Mouse (Mus musculus) forebrain, embryonic 16.5 days (tissue): ENCODE measurements at regions not wholly inside any gene's neighbourhood (a gene's known extent, or its start where the extent isn't known, plus 50 kb on each side); places are given as distances from the start of the nearest gene placed in this dataset.
A peak's percentile ranks its signal among the peaks of the same experiment; 100 is the strongest.

Experiments used
- ATAC-seq: fragments of 200-750 bp; cut with Nextera tagmentation; 2 replicates; pipeline ENCODE4 v1.8.0; 2017; ENCODE audit warnings: mild to moderate bottlenecking, moderate library complexity
- H3K27ac ChIP-seq: fragments of 300-500 bp; sonication (generic); 2 replicates; pipeline ENCODE4 v1.5.1; 2014; ENCODE audit warnings: low read length, control low read depth
- H3K27me3 ChIP-seq: fragments of 300-500 bp; sonication (generic); replicated peaks from 2 replicates; pipeline ENCODE4 v1.6.1; 2014; ENCODE audit warnings: low read length; ENCODE audit not compliant: control insufficient read depth, insufficient read depth
- H3K36me3 ChIP-seq: fragments of 300-500 bp; sonication (generic); 2 replicates; pipeline ENCODE4 v1.6.1; 2014; ENCODE audit not compliant: control insufficient read depth, insufficient read depth
- H3K4me1 ChIP-seq: fragments of 300-500 bp; sonication (generic); replicated peaks from 2 replicates; pipeline ENCODE4 v1.6.1; 2014; ENCODE audit warnings: low read length; ENCODE audit not compliant: control insufficient read depth, insufficient read depth
- H3K4me2 ChIP-seq: fragments of 300-500 bp; sonication (generic); 2 replicates; pipeline ENCODE4 v1.6.1; 2014; ENCODE audit warnings: mild to moderate bottlenecking, low read length, control low read depth
- H3K4me3 ChIP-seq: fragments of 300-500 bp; sonication (generic); replicated peaks from 2 replicates; pipeline ENCODE4 v1.5.1; 2014; ENCODE audit warnings: mild to moderate bottlenecking, low read length, control low read depth
- H3K9ac ChIP-seq: fragments of 300-500 bp; sonication (generic); replicated peaks from 2 replicates; pipeline ENCODE4 v1.6.1; 2014; ENCODE audit warnings: low read depth, low read length, control low read depth
- H3K9me3 ChIP-seq: fragments of 300-500 bp; sonication (generic); 2 replicates; pipeline ENCODE4 v1.6.1; 2016; ENCODE audit warnings: low read length; ENCODE audit not compliant: control insufficient read depth
- WGBS: fragments of 180-500 bp; shearing (Covaris S2); extraction: QIAGEN DNeasy Blood & Tissue Kit; methylation state at CpG from one replicate; pipeline ENCODE4 v1.1.7; 2014; 5-methylcytosine and 5-hydroxymethylcytosine counted together

- 77% methylated on average over 6 of the region's 6 CpGs for WGBS
- H3K9me3 ChIP-seq, result no peaks in the 10 kb centered on the region
These were observed 630.9 kb upstream of the Lcorl start for GRCm38 (mm10) chr5:46488140-46488942.

GRCm38 (mm10) chr5:46486740-46487326 is 629.4 kb upstream of the Lcorl start:
- Histone ChIP-seq H3K9ac (no peak overlapping the region), H3K4me1 (no peaks in the 10 kb centered on the region), H3K27ac (no peak overlapping the region), H3K36me3 (no peaks in the 10 kb centered on the region), H3K4me2 (no peak overlapping the region), H3K27me3 (no peaks in the 10 kb centered on the region), H3K9me3 (no peaks in the 10 kb centered on the region), H3K4me3 (no peak overlapping the region)
- ATAC-seq, result no peak
- WGBS, result 100% methylated on average over 1 of the region's 1 CpGs

More at GRCm38 (mm10) chr5:46488140-46488942, 630.9 kb upstream of the Lcorl start:
- ATAC-seq, result no peak
- no peaks in the 10 kb centered on the region for H3K27me3 ChIP-seq
- no peak overlapping the region for H3K27ac ChIP-seq
- no peaks in the 10 kb centered on the region for H3K36me3 ChIP-seq
- H3K4me1 ChIP-seq, result no peaks in the 10 kb centered on the region
- no peak overlapping the region for H3K4me2 ChIP-seq
- H3K9ac ChIP-seq, result no peak overlapping the region
- no peak overlapping the region for H3K4me3 ChIP-seq

DNA sequence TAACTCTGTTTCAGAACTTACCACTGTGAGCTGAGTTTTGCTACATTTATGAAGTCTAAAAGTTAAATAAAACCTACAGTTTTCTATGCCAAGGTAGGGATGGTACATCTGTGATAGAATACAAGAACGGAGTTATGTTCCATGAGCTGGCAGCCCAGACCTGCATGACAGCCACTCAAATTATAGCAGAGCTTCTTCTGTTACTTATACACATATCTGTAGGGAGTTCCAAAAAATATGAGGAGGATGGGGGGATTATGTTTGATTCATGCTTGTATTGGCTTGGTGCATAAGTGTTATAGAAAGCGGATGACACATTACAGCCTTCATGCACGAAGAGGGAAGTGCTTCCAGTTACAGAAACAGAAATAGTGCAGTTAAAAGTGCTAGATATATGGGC is 598.9 kb upstream of the Lcorl start:
- H3K36me3 ChIP-seq, result no peaks in the 10 kb centered on the region
- H3K4me1 ChIP-seq, result no peaks in the 10 kb centered on the region
- H3K9me3 ChIP-seq, result no peaks in the 10 kb centered on the region
- WGBS, result 84% methylated on average over 3 of the region's 3 CpGs
- H3K27ac ChIP-seq, result no peak overlapping the region
- peak; percentile 84 for ATAC-seq
- no peak overlapping the region for H3K9ac ChIP-seq
- H3K4me2 ChIP-seq, result no peak overlapping the region
- no peak overlapping the region for H3K4me3 ChIP-seq
- no peaks in the 10 kb centered on the region for H3K27me3 ChIP-seq

GRCm38 (mm10) chr5:46448274-46448673 is 590.9 kb upstream of the Lcorl start:
- peak; percentile 75 for ATAC-seq
- H3K27me3 ChIP-seq, result no peaks in the 10 kb centered on the region
- H3K4me2 ChIP-seq, result no peak overlapping the region
- 32% methylated on average over 4 of the region's 4 CpGs for WGBS
- H3K9me3 ChIP-seq, result no peaks in the 10 kb centered on the region
- no peak overlapping the region for H3K9ac ChIP-seq
- H3K4me1 ChIP-seq, result peaks cover 19% of the 10 kb centered on the region
- no peak overlapping the region for H3K4me3 ChIP-seq
- H3K27ac ChIP-seq, result no peak overlapping the region
- no peaks in the 10 kb centered on the region for H3K36me3 ChIP-seq

DNA sequence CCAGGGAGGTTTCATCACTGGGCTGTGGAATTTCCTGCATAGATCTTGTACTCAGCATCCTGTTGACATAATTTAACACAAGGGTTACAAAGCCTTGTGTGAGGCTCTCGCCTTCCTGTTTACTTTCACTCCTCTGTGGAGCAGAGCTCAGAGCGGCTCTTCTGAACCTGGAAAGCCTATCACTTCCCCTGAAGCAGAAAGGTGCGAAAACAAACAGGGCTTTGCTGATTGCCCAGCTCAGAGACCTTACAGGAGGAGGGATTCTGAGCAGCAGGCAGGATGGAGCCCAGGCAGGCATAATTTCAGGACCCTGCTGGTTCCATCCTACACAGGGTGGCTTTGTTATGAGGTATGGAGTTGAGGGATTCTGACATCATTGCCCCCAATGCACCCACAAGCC is 588.4 kb upstream of the Lcorl start:
- no peak overlapping the region for H3K4me3 ChIP-seq
- no peaks in the 10 kb centered on the region for H3K36me3 ChIP-seq
- WGBS, result 38% methylated on average over 3 of the region's 3 CpGs
- H3K27ac ChIP-seq, result no peak overlapping the region
- peaks cover 19% of the 10 kb centered on the region for H3K4me1 ChIP-seq
- no peak overlapping the region for H3K4me2 ChIP-seq
- ATAC-seq, result peak; percentile 26; the same call in 1 of the 2 replicates
- H3K27me3 ChIP-seq, result no peaks in the 10 kb centered on the region
- H3K9me3 ChIP-seq, result no peaks in the 10 kb centered on the region
- no peak overlapping the region for H3K9ac ChIP-seq

GRCm38 (mm10) chr5:46445122-46445521 is 587.7 kb upstream of the Lcorl start:
- no peak overlapping the region for H3K9ac ChIP-seq
- H3K4me1 ChIP-seq, result peaks cover 19% of the 10 kb centered on the region
- no peaks in the 10 kb centered on the region for H3K36me3 ChIP-seq
- no peak for ATAC-seq
- no peak overlapping the region for H3K4me3 ChIP-seq
- H3K27ac ChIP-seq, result no peak overlapping the region
- no peaks in the 10 kb centered on the region for H3K9me3 ChIP-seq
- H3K4me2 ChIP-seq, result no peak overlapping the region
- no peaks in the 10 kb centered on the region for H3K27me3 ChIP-seq
- 18% methylated on average over 7 of the region's 7 CpGs for WGBS

- no peak for ATAC-seq
- Histone ChIP-seq H3K9ac (no peak overlapping the region), H3K27ac (no peak overlapping the region), H3K36me3 (no peaks in the 10 kb centered on the region), H3K4me3 (no peak overlapping the region), H3K9me3 (no peaks in the 10 kb centered on the region), H3K27me3 (no peaks in the 10 kb centered on the region), H3K4me2 (no peak overlapping the region), H3K4me1 (peaks cover 19% of the 10 kb centered on the region)
- WGBS, result 14% methylated on average over 12 of the region's 12 CpGs
These were observed 586.5 kb upstream of the Lcorl start for GRCm38 (mm10) chr5:46443805-46444340.

DNA sequence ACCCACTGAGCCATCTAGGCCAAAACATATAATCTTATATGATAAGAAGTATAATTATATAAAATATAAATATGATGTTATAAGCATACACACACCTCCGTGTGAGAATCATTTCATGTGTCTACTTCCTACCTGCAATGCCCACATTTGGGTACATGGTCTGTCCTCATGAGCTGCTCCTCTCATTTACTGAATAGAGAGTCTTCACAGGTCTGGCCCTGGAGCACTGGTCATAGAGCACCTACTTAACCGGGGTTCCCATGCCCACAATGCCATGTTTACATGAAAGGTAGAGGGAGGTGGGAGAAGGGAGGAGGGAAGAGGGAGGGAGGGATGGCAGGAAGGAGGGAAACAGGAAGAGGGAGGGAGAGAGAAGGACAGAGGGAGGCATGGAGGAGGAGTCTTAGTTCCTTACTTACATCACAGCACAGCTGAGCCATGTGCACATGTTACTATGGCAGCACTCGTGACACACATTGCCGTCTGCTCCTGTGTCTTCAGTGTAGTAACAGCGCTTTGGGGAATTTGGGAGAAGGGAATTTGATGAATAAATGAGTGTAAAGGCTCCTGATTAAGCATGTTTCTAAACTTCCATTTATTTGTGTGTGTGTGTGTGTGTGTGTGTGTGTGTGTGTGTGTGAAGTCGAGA is 585.3 kb upstream of the Lcorl start:
- H3K27me3 ChIP-seq, result no peaks in the 10 kb centered on the region
- H3K27ac ChIP-seq, result no peak overlapping the region
- peaks cover 13% of the 10 kb centered on the region for H3K4me1 ChIP-seq
- no peak overlapping the region for H3K4me2 ChIP-seq
- no peaks in the 10 kb centered on the region for H3K9me3 ChIP-seq
- H3K4me3 ChIP-seq, result no peak overlapping the region
- no peaks in the 10 kb centered on the region for H3K36me3 ChIP-seq
- no peak overlapping the region for H3K9ac ChIP-seq
- peak; percentile 91 for ATAC-seq
- 71% methylated on average over 6 of the region's 6 CpGs for WGBS

DNA sequence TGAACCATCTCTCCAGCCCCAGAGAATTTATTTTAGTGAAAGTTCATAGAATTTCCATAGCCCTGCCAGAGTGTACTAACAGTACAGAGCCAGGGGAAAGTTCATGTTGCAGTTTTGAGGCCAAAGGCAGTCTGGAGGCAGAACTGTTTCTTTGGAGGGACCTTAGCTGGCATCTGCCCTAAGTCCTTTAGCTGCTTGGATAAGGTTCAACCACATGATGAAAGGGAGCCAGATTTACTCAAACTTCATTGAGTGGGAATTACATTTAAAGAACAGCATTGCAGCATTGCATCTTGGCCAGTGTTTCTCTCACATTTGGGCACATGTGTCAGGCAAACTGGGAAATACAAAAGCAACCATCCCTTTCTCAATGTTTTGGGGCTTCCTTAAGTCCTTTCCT is 584.3 kb upstream of the Lcorl start:
- H3K27ac ChIP-seq, result no peak overlapping the region
- no peak for ATAC-seq

More for the DNA sequence above, 584.3 kb upstream of the Lcorl start:
- Histone ChIP-seq H3K36me3 (no peaks in the 10 kb centered on the region), H3K4me1 (peaks cover 13% of the 10 kb centered on the region), H3K4me3 (no peak overlapping the region), H3K4me2 (no peak overlapping the region), H3K27me3 (no peaks in the 10 kb centered on the region), H3K9me3 (no peaks in the 10 kb centered on the region), H3K9ac (no peak overlapping the region)
